Mouse (Mus musculus) heart, adult 2 months (tissue): Measurements from ENCODE around the gene Cbr2. TPM values are rescaled to one million over a fixed set of nuclear protein-coding genes. Genes with fewer than 3 reads are reported as not detected.

Experiments used
- DNase-seq, 2 experiments: peaks; one replicate each; pipeline ENCODE4 v3.0.0; 2021
- H3K27ac ChIP-seq: fragments of 200-600 bp; 2 replicates; pipeline ENCODE4 v1.8.1; 2022
- H3K27me3 ChIP-seq: fragments of 200-500 bp; 2 replicates; pipeline ENCODE4 v1.6.1; 2012; ENCODE audit warnings: mild to moderate bottlenecking, low read length, inconsistent platforms, mixed read lengths; ENCODE audit not compliant: control insufficient read depth, insufficient read depth
- H3K36me3 ChIP-seq: fragments of 200-500 bp; 2 replicates; pipeline ENCODE4 v1.6.1; 2012; ENCODE audit warnings: low read length, inconsistent platforms; ENCODE audit not compliant: control insufficient read depth, insufficient read depth
- H3K4me1 ChIP-seq: fragments of 200-500 bp; 2 replicates; pipeline ENCODE4 v1.6.1; 2011; ENCODE audit warnings: low read length; ENCODE audit not compliant: control insufficient read depth, insufficient read depth
- H3K4me3 ChIP-seq: fragments of 200-600 bp; 2 replicates; pipeline ENCODE4 v1.8.1; 2022
- H3K79me2 ChIP-seq: fragments of 200-500 bp; replicated peaks from 2 replicates; pipeline ENCODE4 v1.6.1; 2012; ENCODE audit warnings: mild to moderate bottlenecking, inconsistent platforms, low read length, moderate library complexity, mixed read lengths; ENCODE audit not compliant: control insufficient read depth, insufficient read depth
- H3K9ac ChIP-seq: fragments of 200-500 bp; 2 replicates; pipeline ENCODE4 v1.6.1; 2012; ENCODE audit warnings: low read depth, mild to moderate bottlenecking, control low read depth, inconsistent platforms, low read length, mixed read lengths
- CTCF ChIP-seq: fragments of 200-600 bp; IDR thresholded peaks from 2 replicates; pipeline ENCODE4 v1.8.1; 2022; ENCODE audit warnings: antibody characterized with exemption, mild to moderate bottlenecking, moderate library complexity
- EP300 ChIP-seq: fragments of 200-500 bp; IDR thresholded peaks from 2 replicates; pipeline ENCODE4 v1.6.1; 2011; ENCODE audit warnings: low read depth, low read length, control low read depth; ENCODE audit not compliant: insufficient read depth
- POLR2A ChIP-seq: fragments of 200-500 bp; IDR thresholded peaks from 2 replicates; pipeline ENCODE4 v1.6.1; 2011; ENCODE audit warnings: mild to moderate bottlenecking, low read depth, low read length, control low read depth; ENCODE audit not compliant: insufficient read depth
- WGBS: fragments of 180-500 bp; shearing (Covaris S2); methylation state at CpG from one replicate; pipeline ENCODE4 v1.1.7; 2018; 5-methylcytosine and 5-hydroxymethylcytosine counted together
- intact Hi-C: fragments of 180-260 bp; cut with DNase I; formaldehyde crosslinking; loops from one replicate; pipeline ENCODE4 v1.15.1; 2025
- polyA plus RNA-seq: library from polyadenylated mRNA; depleted of rRNA; stranded (reverse); fragments of >200 nt; gene quantifications from 2 replicates; pipeline ENCODE4 v1.2.3, GENCODE M21; 2012
- total RNA-seq, 2 experiments: library from RNA; stranded (reverse); gene quantifications; 2 replicates each; pipeline ENCODE4 v1.2.3; 2021

Gene Cbr2
- total and polyA plus RNA-seq, 3 experiments = 17.7 to 379 (median 19.4) TPM

DNA sequence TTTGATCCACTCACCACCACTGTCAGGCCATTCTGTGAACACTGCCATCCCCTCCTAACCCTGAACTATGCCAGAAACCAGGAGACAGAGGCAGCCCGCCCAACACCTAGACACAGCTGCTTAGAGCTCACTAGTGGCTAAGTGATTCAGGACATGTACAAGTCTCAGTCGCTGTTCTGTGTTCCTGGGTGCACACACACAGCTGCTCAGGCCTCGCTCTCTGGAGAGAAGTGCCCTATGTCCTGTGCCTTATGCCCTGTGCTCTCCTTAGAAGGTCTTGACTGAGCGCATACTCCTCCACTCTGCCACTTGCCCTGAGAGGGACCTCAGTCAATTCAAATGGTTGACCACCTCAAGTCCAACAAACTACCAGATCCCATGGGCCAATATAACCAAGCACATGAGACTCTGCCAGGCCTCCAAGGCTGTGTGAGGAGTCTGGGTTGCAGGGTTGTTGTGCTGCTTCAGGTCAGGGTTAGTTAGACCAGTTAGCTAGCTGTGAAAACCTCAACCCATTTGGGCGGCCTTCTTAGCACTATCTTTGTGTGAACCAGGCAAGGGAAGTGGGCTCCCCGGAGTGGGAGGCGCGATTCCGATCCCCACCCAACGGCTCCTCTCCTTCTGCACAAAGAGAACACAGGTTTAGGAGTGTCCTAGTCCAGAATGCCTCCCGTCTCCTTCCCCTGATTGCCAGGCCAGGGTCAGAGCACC lies 3.2 kb downstream of the Cbr2 start:
- Histone ChIP-seq H3K4me3 (no peak overlapping the region), H3K27me3 (no peaks in the 10 kb centered on the region), H3K36me3 (no peaks in the 10 kb centered on the region), H3K27ac (no peak overlapping the region), H3K4me1 (peaks cover 16% of the 10 kb centered on the region), H3K79me2 (no peaks in the 10 kb centered on the region), H3K9ac (no peak overlapping the region)
- TF ChIP-seq POLR2A (no peak), EP300 (no peak), CTCF (no peak)
- 77% methylated on average over 11 of the region's 11 CpGs for WGBS
- DNase-seq = no peak
- intact Hi-C loops = loop anchor here (10.0 kb wide), 1 partner anchor 316 kb away; no protein-coding TSS in a partner anchor

DNA sequence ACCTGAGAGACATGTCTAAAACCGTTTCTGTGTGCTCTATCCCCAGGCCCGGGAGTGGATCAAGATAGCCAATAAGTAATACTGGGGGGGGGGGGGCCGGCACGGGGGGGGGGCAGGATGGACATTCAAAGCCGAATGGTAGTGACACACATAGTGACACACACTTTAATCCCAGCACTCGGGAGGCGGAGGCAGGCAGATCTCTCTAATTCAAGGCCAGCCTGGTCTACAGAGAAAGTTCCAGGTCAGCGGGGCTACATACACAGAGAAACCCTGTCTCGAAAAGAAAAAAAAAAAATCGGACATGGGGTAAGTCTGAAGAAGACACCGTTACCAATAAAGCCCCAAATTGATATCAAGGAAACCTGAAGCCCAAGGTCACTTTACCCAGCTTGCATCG lies 4.3 kb downstream of the Cbr2 start:
- no peaks in the 10 kb centered on the region for H3K36me3 ChIP-seq
- no peaks in the 10 kb centered on the region for H3K27me3 ChIP-seq
- H3K4me3 ChIP-seq = no peak overlapping the region
- H3K27ac ChIP-seq = no peak overlapping the region
- no peaks in the 10 kb centered on the region for H3K79me2 ChIP-seq
- no peak overlapping the region for H3K9ac ChIP-seq
- WGBS = 57% methylated on average over 12 of the region's 12 CpGs
- H3K4me1 ChIP-seq = peaks cover 9% of the 10 kb centered on the region
- DNase-seq = no peak
- intact Hi-C loops = loop anchor here (10.0 kb wide), 1 partner anchor 317 kb away; no protein-coding TSS in a partner anchor
- TF ChIP-seq EP300 = no peak
- no peak for TF ChIP-seq CTCF
- TF ChIP-seq POLR2A = no peak

DNA sequence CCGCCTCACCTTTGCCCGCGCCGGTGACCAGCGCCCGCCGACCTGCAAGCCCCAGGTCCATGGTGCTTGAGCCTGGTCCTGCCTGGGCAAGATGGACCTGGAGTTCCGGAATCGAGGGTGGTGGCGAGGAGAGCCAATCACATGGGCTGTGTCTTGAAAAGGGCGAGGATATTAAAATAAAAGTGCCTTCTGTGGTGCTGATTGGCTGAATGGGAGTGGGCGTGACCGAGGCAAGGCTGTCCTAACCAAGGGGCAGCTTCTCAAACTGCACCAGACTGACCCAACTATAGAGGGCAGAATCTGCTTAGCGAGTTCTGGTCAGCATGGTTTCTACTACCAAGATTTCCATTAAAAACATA lies 4.8 kb downstream of the Cbr2 start, which contains the start of gene Dcxr:
TSS of gene Dcxr (minus strand) at position 113 of the 359 bp plus-strand sequence.
- H3K36me3 ChIP-seq = no peaks in the 10 kb centered on the region
- H3K27me3 ChIP-seq = no peaks in the 10 kb centered on the region
- H3K4me3 ChIP-seq = peak within 1 kb of the TSS; percentile 61
- H3K27ac ChIP-seq = peak within 1 kb of the TSS; percentile 51; the same call in 1 of the 2 replicates
- H3K79me2 ChIP-seq = no peaks in the 10 kb centered on the region
- 2% methylated on average over 14 of the region's 14 CpGs for WGBS
- DNase-seq = peak; percentile 83 to 92
- peak within 1 kb of the TSS; percentile 87 for H3K9ac ChIP-seq
- TF ChIP-seq EP300 (0 out of 2 replicates have a peak, but pooled peaks have one; percentile 41), POLR2A (peak; percentile 74), CTCF (peak; percentile 74)
- peaks cover 5% of the 10 kb centered on the region for H3K4me1 ChIP-seq
- intact Hi-C loops = loop anchor here (10.0 kb wide), 1 partner anchor 318 kb away; no protein-coding TSS in a partner anchor

DNA sequence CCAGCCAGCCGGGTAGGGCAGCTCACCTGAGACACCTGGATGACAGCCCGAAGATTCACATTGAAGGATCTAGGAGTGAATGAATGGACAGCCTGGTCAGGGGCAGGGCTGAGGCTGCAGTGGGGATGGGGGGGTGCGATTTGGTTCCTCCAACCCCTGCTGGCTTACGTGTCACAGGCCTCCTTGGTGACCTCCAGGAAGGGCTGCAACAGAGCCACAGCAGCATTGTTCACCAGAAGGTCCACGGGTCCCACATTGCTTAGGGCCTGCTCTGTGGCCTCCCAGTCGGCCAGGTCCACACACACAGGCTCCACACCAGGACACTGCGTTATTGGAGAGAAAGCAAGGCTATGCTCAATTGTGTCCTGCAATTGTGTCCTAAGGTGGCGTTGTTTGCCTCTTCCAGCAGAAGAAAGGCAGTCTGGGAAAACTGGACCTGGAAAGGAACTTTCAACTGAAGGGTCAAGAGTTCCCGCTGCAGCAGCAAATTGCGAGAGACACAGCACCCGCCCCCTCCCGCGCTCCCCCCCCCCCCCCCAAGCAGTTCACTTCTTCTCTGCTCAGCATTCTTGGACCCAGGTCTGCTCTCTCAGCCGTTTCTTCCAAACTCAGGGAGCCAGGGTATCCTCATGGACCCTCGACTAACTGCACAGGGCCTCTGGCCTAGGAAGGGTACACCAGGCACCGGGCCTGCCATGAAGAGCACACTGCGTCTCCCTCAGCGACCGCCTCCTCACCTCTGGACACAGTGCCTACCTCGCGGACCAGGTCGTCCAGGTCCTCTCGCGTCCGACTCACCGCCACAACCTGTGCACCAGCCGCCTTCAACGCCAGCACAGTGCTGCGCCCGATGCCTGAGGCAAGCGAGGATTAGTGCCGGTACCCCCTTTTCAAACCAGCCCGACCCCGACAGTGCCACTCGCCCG lies 5.4 kb downstream of the Cbr2 start:
- Histone ChIP-seq H3K36me3 (no peaks in the 10 kb centered on the region), H3K27me3 (0 out of 2 replicates have a peak, but pooled peaks cover 1% of the 10 kb centered on the region), H3K9ac (peak overlapping the region; percentile 87), H3K79me2 (no peaks in the 10 kb centered on the region), H3K27ac (peak overlapping the region; percentile 51; the same call in 1 of the 2 replicates), H3K4me1 (peaks cover 2% of the 10 kb centered on the region; the same call in 1 of the 2 replicates), H3K4me3 (peak overlapping the region; percentile 61)
- WGBS = 21% methylated on average over 34 of the region's 36 CpGs
- TF ChIP-seq POLR2A = no peak
- no peak for TF ChIP-seq EP300
- TF ChIP-seq CTCF = no peak
- intact Hi-C loops = loop anchor here (10.0 kb wide), 1 partner anchor 318 kb away; no protein-coding TSS in a partner anchor
- DNase-seq = no peak

DNA sequence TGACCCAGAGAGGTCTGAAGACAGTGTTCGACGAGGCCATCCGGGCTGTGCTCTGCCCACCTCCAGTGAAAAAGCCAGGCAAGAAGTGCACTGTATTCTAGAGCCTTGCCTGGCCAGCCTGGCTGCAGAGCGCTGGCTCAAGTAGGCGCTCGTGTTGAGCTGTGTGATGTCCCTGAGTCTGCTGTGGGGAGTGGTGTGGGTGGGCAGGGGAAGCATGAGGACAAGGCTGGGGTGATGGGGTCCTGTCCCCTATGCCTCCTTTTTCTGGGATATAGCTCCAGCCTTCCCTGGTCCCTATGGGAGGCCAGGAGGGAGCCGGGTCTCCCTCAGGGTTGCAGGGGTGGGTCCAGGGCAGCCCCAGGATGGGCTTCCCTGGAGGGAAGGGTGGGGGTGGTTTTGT lies 8.4 kb downstream of the Cbr2 start:
- Histone ChIP-seq H3K27me3 (0 out of 2 replicates have a peak, but pooled peaks cover 1% of the 10 kb centered on the region), H3K36me3 (no peaks in the 10 kb centered on the region), H3K79me2 (no peaks in the 10 kb centered on the region), H3K4me3 (no peak overlapping the region), H3K4me1 (peaks cover 3% of the 10 kb centered on the region), H3K27ac (no peak overlapping the region), H3K9ac (no peak overlapping the region)
- TF ChIP-seq POLR2A = no peak
- no peak for TF ChIP-seq EP300
- intact Hi-C loops = loop anchor here (10.0 kb wide), 1 partner anchor 321 kb away; no protein-coding TSS in a partner anchor
- 94% methylated on average over 7 of the region's 7 CpGs for WGBS
- no peak for DNase-seq
